Mouse (Mus musculus) midbrain, embryonic 11.5 days (tissue): Measurements from ENCODE around the gene Rras. TPM values are rescaled to one million over a fixed set of nuclear protein-coding genes. Genes with fewer than 3 reads are reported as not detected.

Experiments used
- ATAC-seq: fragments of 200-750 bp; cut with Nextera tagmentation; 2 replicates; pipeline ENCODE4 v1.8.0; 2017; ENCODE audit warnings: moderate TSS enrichment, moderate library complexity; ENCODE audit not compliant: low FRiP score
- DNase-seq: peaks from one replicate; pipeline ENCODE4 v3.0.0; 2015; ENCODE audit warnings: low spot score; ENCODE audit errors: missing footprints
- H3K27ac ChIP-seq: fragments of 300-500 bp; sonication (generic); 2 replicates; pipeline ENCODE4 v1.5.1; 2014; ENCODE audit warnings: low read depth, low read length
- H3K27me3 ChIP-seq: fragments of 300-500 bp; sonication (generic); 2 replicates; pipeline ENCODE4 v1.6.1; 2014; ENCODE audit warnings: mild to moderate bottlenecking, low read length, moderate library complexity, mixed read lengths; ENCODE audit not compliant: control insufficient read depth, insufficient read depth
- H3K36me3 ChIP-seq: fragments of 300-500 bp; sonication (generic); 2 replicates; pipeline ENCODE4 v1.6.1; 2014; ENCODE audit warnings: mild to moderate bottlenecking, low read length, moderate library complexity, mixed read lengths; ENCODE audit not compliant: control insufficient read depth, insufficient read depth
- H3K4me1 ChIP-seq: fragments of 300-500 bp; sonication (generic); 2 replicates; pipeline ENCODE4 v1.6.1; 2014; ENCODE audit warnings: low read length; ENCODE audit not compliant: control insufficient read depth, insufficient read depth
- H3K4me2 ChIP-seq: fragments of 300-500 bp; sonication (generic); 2 replicates; pipeline ENCODE4 v1.6.1; 2014; ENCODE audit warnings: mild to moderate bottlenecking, moderate library complexity
- H3K4me3 ChIP-seq: fragments of 300-500 bp; sonication (generic); 2 replicates; pipeline ENCODE4 v1.5.1; 2014; ENCODE audit warnings: low read depth, low read length
- H3K9ac ChIP-seq: fragments of 300-500 bp; sonication (generic); 2 replicates; pipeline ENCODE4 v1.6.1; 2014; ENCODE audit warnings: low read length
- H3K9me3 ChIP-seq: fragments of 300-500 bp; sonication (generic); 2 replicates; pipeline ENCODE4 v1.6.1; 2016; ENCODE audit warnings: low read length; ENCODE audit not compliant: control insufficient read depth
- WGBS: fragments of 180-500 bp; shearing (Covaris S2); extraction: QIAGEN DNeasy Blood & Tissue Kit; methylation state at CpG from one replicate; pipeline ENCODE4 v1.1.7; 2014; 5-methylcytosine and 5-hydroxymethylcytosine counted together
- polyA plus RNA-seq: library from polyadenylated mRNA; unstranded; fragments of >200 nt; fragmentation: Nextera tagmentation; extraction: Ambion mirVana; gene quantifications from 2 replicates; pipeline ENCODE4 v1.2.1, GENCODE M21; 2014

Rras gene
- polyA plus RNA-seq, 1 experiment from 2014 or later, result 22.2 TPM

- Histone ChIP-seq H3K27ac (no peak overlapping the region), H3K27me3 (no peaks in the 10 kb centered on the region), H3K9ac (no peak overlapping the region), H3K36me3 (peaks cover 39% of the 10 kb centered on the region), H3K4me3 (no peak overlapping the region), H3K4me1 (peaks cover 12% of the 10 kb centered on the region), H3K9me3 (no peaks in the 10 kb centered on the region), H3K4me2 (no peak overlapping the region)
- WGBS, result 41% methylated on average over 6 of the region's 6 CpGs
- ATAC-seq (no peak), DNase-seq (peak; percentile 99)
Measured at GRCm38 (mm10) chr7:44983085-44983484, 34.7 kb upstream of the Rras start.

GRCm38 (mm10) chr7:44983944-44984832 lies 33.6 kb upstream of the Rras start:
- Histone ChIP-seq H3K27me3 (no peaks in the 10 kb centered on the region), H3K27ac (no peak overlapping the region), H3K9ac (peak overlapping the region; percentile 20), H3K4me2 (peak overlapping the region; percentile 65), H3K36me3 (peaks cover 28% of the 10 kb centered on the region), H3K4me1 (peaks cover 21% of the 10 kb centered on the region), H3K9me3 (no peaks in the 10 kb centered on the region), H3K4me3 (peak overlapping the region; percentile 97)
- no peak for ATAC-seq
- DNase-seq, result no peak
- 67% methylated on average over 7 of the region's 7 CpGs for WGBS

DNA sequence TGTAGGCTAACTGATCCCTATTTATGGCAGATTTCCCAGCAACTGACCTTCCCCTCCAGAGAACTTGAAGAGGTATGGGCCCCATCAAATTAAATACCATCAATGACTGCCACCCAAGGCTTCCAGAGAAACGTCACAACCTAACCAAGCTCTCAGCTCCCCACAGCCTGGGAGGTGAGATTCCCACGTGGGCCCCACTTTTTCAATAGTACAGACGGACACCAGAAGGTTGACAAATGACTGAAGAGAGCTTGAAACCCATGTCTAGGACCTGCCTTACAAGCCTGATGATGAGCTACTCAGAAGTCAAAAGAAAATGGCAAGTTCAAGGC lies 33.0 kb upstream of the Rras start:
- H3K27ac ChIP-seq, result no peak overlapping the region
- peak overlapping the region; percentile 65 for H3K4me2 ChIP-seq
- ATAC-seq, result no peak
- no peak overlapping the region for H3K9ac ChIP-seq
- peaks cover 22% of the 10 kb centered on the region for H3K4me1 ChIP-seq
- no peaks in the 10 kb centered on the region for H3K9me3 ChIP-seq
- no peaks in the 10 kb centered on the region for H3K27me3 ChIP-seq
- H3K4me3 ChIP-seq, result peak overlapping the region; percentile 97
- DNase-seq, result no peak
- WGBS, result 53% methylated on average over 3 of the region's 3 CpGs
- H3K36me3 ChIP-seq, result peaks cover 24% of the 10 kb centered on the region

DNA sequence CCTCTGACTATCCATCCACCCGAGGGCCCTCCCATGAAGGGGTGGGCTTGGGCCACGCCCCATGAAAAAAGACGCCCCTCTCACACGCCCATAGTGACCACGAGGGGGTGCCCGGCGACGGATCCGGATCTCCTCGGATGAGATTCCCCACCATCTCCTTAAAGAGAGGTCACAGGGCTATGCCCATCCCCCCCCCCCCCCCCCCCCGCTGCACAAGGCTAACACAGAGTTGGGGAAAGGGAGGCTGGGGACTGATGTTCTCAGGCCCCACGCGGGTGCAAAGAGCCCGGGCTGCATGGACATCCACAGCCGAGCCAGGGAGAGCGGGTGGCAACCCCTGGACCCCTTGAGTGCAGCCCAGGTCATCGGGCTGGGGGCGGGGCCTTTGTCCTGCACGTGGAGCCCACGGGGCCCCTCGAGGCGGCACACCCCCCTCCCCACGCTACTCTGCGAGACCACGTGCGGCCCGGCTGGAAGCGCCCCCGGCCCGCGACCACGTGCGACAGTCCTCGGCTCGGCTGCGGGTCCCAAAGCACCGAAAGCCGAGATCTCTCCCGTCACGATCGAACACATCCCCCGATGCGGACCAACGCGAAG lies 32.1 kb upstream of the Rras start:
- Histone ChIP-seq H3K27ac (peak overlapping the region; percentile 88), H3K9ac (peak overlapping the region; percentile 99), H3K4me3 (peak overlapping the region; percentile 97), H3K27me3 (no peaks in the 10 kb centered on the region), H3K4me2 (peak overlapping the region; percentile 65), H3K9me3 (no peaks in the 10 kb centered on the region), H3K4me1 (peaks cover 22% of the 10 kb centered on the region), H3K36me3 (peaks cover 16% of the 10 kb centered on the region)
- under 1% methylated on average over 44 of the region's 45 CpGs for whole genome bisulfite sequencing
- DNase-seq (peak; percentile 96), ATAC-seq (peak; percentile 31)

GRCm38 (mm10) chr7:44986192-44986878 lies 31.4 kb upstream of the Rras start, which contains the start of gene Prmt1:
Gene Prmt1 (minus strand): TSS chr7:44986568.
- under 1% methylated on average over 41 of the region's 42 CpGs for WGBS
- no peaks in the 10 kb centered on the region for H3K27me3 ChIP-seq
- peak; percentile 95 for ATAC-seq

GRCm38 (mm10) chr7:44986879-44987718 lies 30.7 kb upstream of the Rras start:
- Histone ChIP-seq H3K36me3 (peaks cover 2% of the 10 kb centered on the region; the same call in 1 of the 2 replicates), H3K4me3 (peak overlapping the region; percentile 53), H3K4me2 (peak overlapping the region; percentile 65), H3K9me3 (no peaks in the 10 kb centered on the region), H3K9ac (peak overlapping the region; percentile 81), H3K27me3 (no peaks in the 10 kb centered on the region), H3K4me1 (peaks cover 22% of the 10 kb centered on the region), H3K27ac (peak overlapping the region; percentile 83)
- DNase-seq (peak; percentile 98), ATAC-seq (peak; percentile 31)
- under 1% methylated on average over 29 of the region's 29 CpGs for WGBS

More at GRCm38 (mm10) chr7:44986192-44986878, 31.4 kb upstream of the Rras start, which contains the start of gene Prmt1:
- H3K9ac ChIP-seq, result peak within 1 kb of the TSS; percentile 99
- DNase-seq, result peak; percentile 100
- peaks cover 9% of the 10 kb centered on the region for H3K36me3 ChIP-seq
- H3K27ac ChIP-seq, result peak within 1 kb of the TSS; percentile 88
- H3K4me1 ChIP-seq, result peaks cover 22% of the 10 kb centered on the region
- H3K4me3 ChIP-seq, result peak within 1 kb of the TSS; percentile 97
- H3K4me2 ChIP-seq, result peak within 1 kb of the TSS; percentile 65
- no peaks in the 10 kb centered on the region for H3K9me3 ChIP-seq

GRCm38 (mm10) chr7:44996672-44997071 lies 21.1 kb upstream of the Rras start:
- ATAC-seq, result no peak
- DNase-seq, result peak; percentile 87
- 21% methylated on average over 10 of the region's 10 CpGs for WGBS
- Histone ChIP-seq H3K4me1 (peaks cover 25% of the 10 kb centered on the region), H3K9me3 (no peaks in the 10 kb centered on the region), H3K27me3 (no peaks in the 10 kb centered on the region), H3K4me2 (peak overlapping the region; percentile 82), H3K4me3 (peak overlapping the region; percentile 64), H3K36me3 (peaks cover 19% of the 10 kb centered on the region; the same call in 1 of the 2 replicates), H3K9ac (peak overlapping the region; percentile 77), H3K27ac (peak overlapping the region; percentile 4; the same call in 1 of the 2 replicates)

- ATAC-seq, result peak; percentile 89
- peak within 1 kb of the TSS; percentile 82 for H3K4me2 ChIP-seq
Measured at GRCm38 (mm10) chr7:44997231-44997939, 20.4 kb upstream of the Rras start, which contains the start of gene Irf3. Gene Irf3 (plus strand): TSS chr7:44997648.

More at GRCm38 (mm10) chr7:44997231-44997939, 20.4 kb upstream of the Rras start, which contains the start of gene Irf3:
- peaks cover 25% of the 10 kb centered on the region for H3K4me1 ChIP-seq
- peak within 1 kb of the TSS; percentile 77 for H3K9ac ChIP-seq
- DNase-seq, result peak; percentile 99
- WGBS, result under 1% methylated on average over 43 of the region's 43 CpGs
- no peaks in the 10 kb centered on the region for H3K9me3 ChIP-seq
- H3K27me3 ChIP-seq, result no peaks in the 10 kb centered on the region
- peak within 1 kb of the TSS; percentile 41 for H3K27ac ChIP-seq
- H3K4me3 ChIP-seq, result peak within 1 kb of the TSS; percentile 64
- H3K36me3 ChIP-seq, result peaks cover 26% of the 10 kb centered on the region; the same call in 1 of the 2 replicates
